Mouse (Mus musculus) E14TG2a.4 (cell line): Measurements from ENCODE around the gene Gm10024.

Experiments used
- CTCF ChIP-seq: conservative IDR thresholded peaks from 2 replicates; pipeline ENCODE4 v1.5.1; 2014; ENCODE audit warnings: low read length
- POU5F1 ChIP-seq: IDR thresholded peaks from 2 replicates; pipeline ENCODE4 v1.6.1; 2014; ENCODE audit warnings: low read length, borderline replicate concordance

- no peak for TF ChIP-seq CTCF
- TF ChIP-seq POU5F1: no peak
Observed at GRCm38 (mm10) chr10:77682994-77683393, 28.3 kb upstream of the Gm10024 start.
